Mouse (Mus musculus) forebrain, embryonic 11.5 days (tissue): ENCODE data around the gene Arhgef5. TPM values are rescaled to one million over a fixed set of nuclear protein-coding genes. Genes with fewer than 3 reads are reported as not detected.

ENCODE experiments used
- ATAC-seq: fragments of 200-750 bp; cut with Nextera tagmentation; replicated peaks from 2 replicates; pipeline ENCODE4 v1.8.0; 2017; ENCODE audit warnings: moderate TSS enrichment; ENCODE audit not compliant: low FRiP score
- DNase-seq: peaks from one replicate; pipeline ENCODE4 v3.0.0-alpha.2; 2017; ENCODE audit warnings: low spot score
- H3K27ac ChIP-seq: fragments of 300-500 bp; sonication (generic); 2 replicates; pipeline ENCODE4 v1.5.1; 2014; ENCODE audit warnings: low read depth, low read length
- H3K27me3 ChIP-seq: fragments of 300-500 bp; sonication (generic); 2 replicates; pipeline ENCODE4 v1.6.1; 2014; ENCODE audit warnings: mild to moderate bottlenecking, low read length, mixed read lengths; ENCODE audit not compliant: control insufficient read depth, insufficient read depth
- H3K36me3 ChIP-seq: fragments of 300-500 bp; sonication (generic); 2 replicates; pipeline ENCODE4 v1.6.1; 2014; ENCODE audit warnings: mild to moderate bottlenecking, low read length, moderate library complexity, mixed read lengths; ENCODE audit not compliant: control insufficient read depth, insufficient read depth
- H3K4me1 ChIP-seq: fragments of 300-500 bp; sonication (generic); replicated peaks from 2 replicates; pipeline ENCODE4 v1.6.1; 2014; ENCODE audit warnings: low read length, mixed read lengths; ENCODE audit not compliant: control insufficient read depth, insufficient read depth
- H3K4me2 ChIP-seq: fragments of 300-500 bp; sonication (generic); 2 replicates; pipeline ENCODE4 v1.6.1; 2014; ENCODE audit warnings: low read depth, mild to moderate bottlenecking, low read length, moderate library complexity, mixed read lengths; ENCODE audit not compliant: severe bottlenecking
- H3K4me3 ChIP-seq: fragments of 300-500 bp; sonication (generic); 2 replicates; pipeline ENCODE4 v1.5.1; 2014; ENCODE audit warnings: low read depth, low read length
- H3K9ac ChIP-seq: fragments of 300-500 bp; sonication (generic); 2 replicates; pipeline ENCODE4 v1.6.1; 2014; ENCODE audit warnings: low read length
- H3K9me3 ChIP-seq: fragments of 300-500 bp; sonication (generic); 2 replicates; pipeline ENCODE4 v1.6.1; 2016; ENCODE audit warnings: low read length, mixed read lengths; ENCODE audit not compliant: control insufficient read depth
- WGBS: fragments of 180-500 bp; shearing (Covaris S2); extraction: QIAGEN DNeasy Blood & Tissue Kit; methylation state at CpG from one replicate; pipeline ENCODE4 v1.1.7; 2014; 5-methylcytosine and 5-hydroxymethylcytosine counted together
- polyA plus RNA-seq: library from polyadenylated mRNA; unstranded; fragments of >200 nt; fragmentation: Nextera tagmentation; extraction: Ambion mirVana; gene quantifications from 2 replicates; pipeline ENCODE4 v1.2.1, GENCODE M21; 2014

Gene Arhgef5
- polyA plus RNA-seq, 1 experiment from 2014 or later: 2.2 TPM

DNA sequence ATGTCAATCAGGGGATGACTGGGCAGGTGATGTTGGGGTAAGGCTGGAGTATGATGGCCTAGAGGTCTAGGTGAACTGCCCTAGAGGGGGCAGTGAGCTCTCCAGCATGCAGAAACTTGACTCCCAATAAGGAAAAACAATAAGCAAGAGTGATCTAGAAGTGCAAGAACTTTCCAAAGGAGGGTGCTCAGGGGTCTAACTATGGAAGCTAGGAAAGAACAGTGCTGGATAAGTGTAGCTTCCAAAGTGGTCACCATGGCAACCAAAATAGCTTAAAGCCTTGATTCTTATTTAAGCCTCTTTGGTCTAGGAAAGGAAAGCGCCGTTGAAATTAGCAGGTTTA lies 32.1 kb downstream of the Arhgef5 start:
- no peaks in the 10 kb centered on the region for H3K9me3 ChIP-seq
- no peaks in the 10 kb centered on the region for H3K36me3 ChIP-seq
- no peaks in the 10 kb centered on the region for H3K27me3 ChIP-seq
- H3K27ac ChIP-seq: no peak overlapping the region
- ATAC-seq (peak; percentile 66), DNase-seq (no peak)
- no peaks in the 10 kb centered on the region for H3K4me1 ChIP-seq
- no peak overlapping the region for H3K9ac ChIP-seq
- H3K4me3 ChIP-seq: no peak overlapping the region
- 29% methylated on average over 2 of the region's 2 CpGs for WGBS
- H3K4me2 ChIP-seq: no peak overlapping the region

DNA sequence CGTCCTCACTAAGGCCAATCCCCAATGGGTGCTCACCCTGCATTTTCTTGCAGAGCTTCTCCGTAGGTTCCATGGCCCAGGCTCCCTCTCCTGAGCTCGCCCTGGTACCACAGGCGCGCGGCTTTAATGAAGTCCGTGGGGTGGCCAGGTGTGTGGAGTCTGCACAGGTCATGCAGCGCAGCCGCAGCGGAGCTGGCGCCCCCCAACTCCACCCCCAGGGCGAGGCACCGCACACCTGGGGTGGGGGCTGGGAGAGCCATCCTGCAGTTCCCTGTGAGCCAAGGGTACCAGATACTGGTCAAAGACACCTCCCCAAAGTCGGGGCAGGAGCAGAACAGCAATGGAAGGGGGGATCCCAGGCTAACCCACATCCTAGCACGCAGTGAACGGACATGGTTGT lies 44.1 kb downstream of the Arhgef5 start, which contains the start of gene Nobox:
TSS of gene Nobox (minus strand) at position 101 of the 400 bp plus-strand sequence.
- 63% methylated on average over 16 of the region's 16 CpGs for WGBS
- Histone ChIP-seq H3K9me3 (no peaks in the 10 kb centered on the region), H3K4me2 (no peak within 1 kb of the TSS), H3K27me3 (no peaks in the 10 kb centered on the region), H3K9ac (no peak within 1 kb of the TSS), H3K27ac (no peak within 1 kb of the TSS), H3K4me3 (no peak within 1 kb of the TSS), H3K36me3 (no peaks in the 10 kb centered on the region), H3K4me1 (0 out of 2 replicates have a peak, but pooled peaks cover 1% of the 10 kb centered on the region)
- DNase-seq (no peak), ATAC-seq (0 out of 2 replicates have a peak, but pooled peaks have one; percentile 25)

DNA sequence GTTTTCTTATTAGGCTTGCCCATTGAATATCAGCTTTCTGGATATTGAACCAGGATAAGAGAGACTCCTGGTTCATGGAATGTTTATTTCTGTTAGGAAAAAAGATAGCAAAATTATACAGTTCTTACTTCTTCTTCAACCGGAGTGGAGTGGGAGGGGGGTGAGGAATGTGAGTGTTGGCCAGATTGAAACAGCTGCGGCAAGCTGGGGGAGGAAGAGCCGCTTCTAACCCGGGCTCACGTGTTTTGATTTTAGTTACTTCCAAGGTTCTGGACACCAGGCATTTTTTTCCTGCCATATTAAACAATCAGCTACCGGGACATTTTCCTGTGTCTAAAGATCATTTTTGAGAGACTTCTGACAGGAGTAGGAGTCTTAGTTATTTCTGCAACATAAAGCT lies 44.7 kb downstream of the Arhgef5 start:
- Histone ChIP-seq H3K27me3 (no peaks in the 10 kb centered on the region), H3K4me2 (no peak overlapping the region), H3K9ac (no peak overlapping the region), H3K36me3 (no peaks in the 10 kb centered on the region), H3K4me1 (0 out of 2 replicates have a peak, but pooled peaks cover 1% of the 10 kb centered on the region), H3K4me3 (no peak overlapping the region), H3K27ac (no peak overlapping the region), H3K9me3 (no peaks in the 10 kb centered on the region)
- DNase-seq (no peak), ATAC-seq (no peak)
- WGBS: 76% methylated on average over 6 of the region's 6 CpGs

DNA sequence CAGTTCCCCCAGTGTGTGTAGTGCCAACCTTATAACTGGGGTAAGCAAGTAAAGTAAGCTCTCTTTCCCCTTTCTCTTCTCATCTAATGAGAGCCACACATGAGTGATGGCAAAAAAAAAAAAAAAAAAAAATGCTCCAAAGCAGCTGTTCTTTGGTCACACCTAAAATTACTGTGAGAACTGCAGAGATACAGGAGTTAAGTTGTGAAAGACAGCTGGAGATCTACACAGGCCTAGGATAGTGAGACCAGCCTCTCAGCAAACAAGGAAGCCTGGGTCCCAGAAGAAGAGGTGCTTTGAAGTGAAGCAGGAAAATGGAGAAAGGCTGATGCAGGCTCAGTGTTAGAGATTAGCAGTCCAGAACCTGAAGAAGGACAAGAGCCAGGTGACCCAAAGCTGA lies 47.2 kb downstream of the Arhgef5 start:
- DNase-seq (no peak), ATAC-seq (no peak)
- Histone ChIP-seq H3K4me3 (no peak overlapping the region), H3K36me3 (no peaks in the 10 kb centered on the region), H3K27ac (no peak overlapping the region), H3K9ac (no peak overlapping the region), H3K9me3 (no peaks in the 10 kb centered on the region), H3K27me3 (no peaks in the 10 kb centered on the region), H3K4me1 (0 out of 2 replicates have a peak, but pooled peaks cover 1% of the 10 kb centered on the region), H3K4me2 (no peak overlapping the region)

DNA sequence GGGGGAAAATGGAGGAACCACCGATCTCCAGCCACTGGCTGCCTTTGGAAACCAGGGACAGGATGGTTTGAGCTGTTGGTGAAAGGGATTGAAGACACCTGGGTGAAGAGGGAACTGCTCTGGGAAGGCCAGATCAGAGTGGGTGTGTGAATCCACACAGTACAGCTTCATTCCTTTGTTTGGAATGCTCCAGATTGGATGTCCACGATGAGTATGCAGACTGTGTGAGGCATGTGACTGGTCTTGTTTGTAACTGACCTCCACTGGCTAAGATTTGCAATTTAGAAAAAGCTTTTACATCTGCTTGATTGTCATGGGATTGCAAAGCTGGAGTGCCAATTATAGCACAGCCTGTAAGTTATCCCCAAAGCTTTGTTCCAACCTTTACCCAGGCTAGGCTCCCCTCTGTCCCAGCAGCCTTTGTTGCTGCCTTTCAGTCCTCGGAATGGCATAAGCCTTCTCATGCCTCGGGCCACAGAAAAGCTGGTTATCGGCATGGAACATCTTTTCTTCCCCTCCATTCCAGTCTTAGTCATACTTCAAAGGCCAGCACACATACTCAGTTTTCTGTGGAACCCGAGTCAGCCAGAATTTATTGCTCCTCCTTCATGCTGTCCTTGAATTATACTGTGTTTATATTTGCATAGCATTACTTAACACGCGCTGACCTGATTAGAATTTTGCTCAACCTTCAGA lies 47.7 kb downstream of the Arhgef5 start:
- ATAC-seq (peak; percentile 63), DNase-seq (no peak)
- Histone ChIP-seq H3K4me1 (0 out of 2 replicates have a peak, but pooled peaks cover 1% of the 10 kb centered on the region), H3K4me2 (no peak overlapping the region), H3K27me3 (no peaks in the 10 kb centered on the region), H3K9ac (no peak overlapping the region), H3K9me3 (no peaks in the 10 kb centered on the region), H3K4me3 (no peak overlapping the region), H3K27ac (no peak overlapping the region), H3K36me3 (no peaks in the 10 kb centered on the region)
- WGBS: 53% methylated on average over 8 of the region's 8 CpGs

DNA sequence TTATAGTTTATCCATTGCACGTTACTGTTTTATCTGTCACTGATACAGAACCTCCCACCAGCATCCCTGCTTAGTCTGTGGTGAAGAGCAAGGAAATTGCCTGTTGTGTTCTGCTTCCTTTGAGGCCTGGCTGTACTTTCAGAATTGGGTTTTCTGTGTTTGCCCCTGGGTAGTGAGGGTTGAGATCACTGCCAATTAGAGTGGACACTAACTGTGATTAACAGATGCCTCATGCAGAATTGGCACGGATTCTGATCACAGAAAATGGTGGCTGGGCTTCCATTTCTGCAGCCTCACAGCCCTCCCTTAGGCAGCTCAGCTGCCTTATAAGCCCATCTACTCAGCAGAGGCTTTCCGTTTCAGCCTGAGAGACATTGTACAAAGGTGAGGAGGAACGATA lies 68.1 kb downstream of the Arhgef5 start:
- no peaks in the 10 kb centered on the region for H3K4me1 ChIP-seq
- ATAC-seq (no peak), DNase-seq (no peak)
- H3K4me2 ChIP-seq: no peak overlapping the region
- no peak overlapping the region for H3K9ac ChIP-seq
- H3K4me3 ChIP-seq: no peak overlapping the region
- H3K36me3 ChIP-seq: no peaks in the 10 kb centered on the region
- no peaks in the 10 kb centered on the region for H3K27me3 ChIP-seq
- no peak overlapping the region for H3K27ac ChIP-seq
- 47% methylated on average over 4 of the region's 4 CpGs for WGBS
- H3K9me3 ChIP-seq: no peaks in the 10 kb centered on the region

DNA sequence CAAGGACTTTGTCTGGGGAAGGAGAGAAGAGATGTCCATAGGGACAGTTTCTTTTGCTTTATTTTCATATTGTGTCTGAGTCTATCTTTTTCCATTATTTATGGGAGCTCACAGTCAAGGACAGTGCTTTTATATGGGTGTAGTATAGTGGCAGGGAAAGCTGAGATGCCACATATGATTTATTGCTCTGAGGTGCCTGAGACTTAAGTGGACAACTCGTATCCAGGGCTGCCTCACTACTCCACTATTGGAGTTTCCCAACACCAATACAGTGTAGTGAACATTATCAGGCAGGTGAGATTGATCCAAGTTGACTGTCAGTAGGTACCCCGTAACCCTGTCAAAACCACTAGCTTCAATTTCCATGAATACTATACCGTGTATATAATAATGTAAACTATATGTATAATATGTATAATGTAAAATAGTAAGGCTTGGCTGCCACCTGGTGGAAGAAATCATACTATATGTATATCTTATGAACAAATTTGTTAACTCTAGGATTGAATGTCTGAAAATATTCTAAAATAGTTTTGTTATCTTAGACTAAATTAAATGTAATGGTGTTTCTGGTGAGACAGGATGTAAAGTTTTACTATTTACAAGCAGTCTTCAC lies 70.3 kb downstream of the Arhgef5 start:
- H3K4me1 ChIP-seq: no peaks in the 10 kb centered on the region
- H3K36me3 ChIP-seq: no peaks in the 10 kb centered on the region
- no peak overlapping the region for H3K4me3 ChIP-seq
- no peak overlapping the region for H3K9ac ChIP-seq
- no peak for DNase-seq
- H3K27me3 ChIP-seq: no peaks in the 10 kb centered on the region
- H3K9me3 ChIP-seq: no peaks in the 10 kb centered on the region
- H3K4me2 ChIP-seq: no peak overlapping the region
- no peak overlapping the region for H3K27ac ChIP-seq
- no peak for ATAC-seq
- WGBS: 89% methylated on average over 3 of the region's 3 CpGs

DNA sequence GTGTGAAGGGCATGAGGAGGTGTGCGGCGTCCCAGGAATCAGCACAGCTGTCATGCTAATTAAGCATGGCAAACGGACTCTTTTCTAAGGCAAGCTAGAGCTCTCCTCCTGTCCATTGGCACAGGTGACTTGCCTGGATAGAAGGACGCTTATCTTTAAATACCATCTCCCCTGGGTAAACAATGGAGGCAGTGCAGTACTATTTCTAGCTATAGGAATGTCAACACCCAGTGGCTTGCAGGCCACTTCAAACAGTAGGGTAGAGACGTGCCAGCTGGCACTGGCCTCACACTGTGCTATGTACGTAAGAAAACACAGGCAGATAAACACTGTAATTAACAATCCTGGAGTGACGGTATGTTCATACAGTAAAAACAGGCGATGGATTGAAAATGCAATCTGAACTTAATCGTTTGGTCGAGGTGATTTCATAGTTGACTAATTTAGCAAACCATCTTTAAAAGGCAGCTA lies 72.1 kb downstream of the Arhgef5 start:
- H3K4me1 ChIP-seq: no peaks in the 10 kb centered on the region
- DNase-seq (no peak), ATAC-seq (0 out of 2 replicates have a peak, but pooled peaks have one; percentile 31)
- no peaks in the 10 kb centered on the region for H3K36me3 ChIP-seq
- 56% methylated on average over 10 of the region's 10 CpGs for WGBS
- no peaks in the 10 kb centered on the region for H3K9me3 ChIP-seq
- H3K9ac ChIP-seq: no peak overlapping the region
- no peak overlapping the region for H3K27ac ChIP-seq
- H3K4me3 ChIP-seq: no peak overlapping the region
- H3K27me3 ChIP-seq: no peaks in the 10 kb centered on the region
- no peak overlapping the region for H3K4me2 ChIP-seq

DNA sequence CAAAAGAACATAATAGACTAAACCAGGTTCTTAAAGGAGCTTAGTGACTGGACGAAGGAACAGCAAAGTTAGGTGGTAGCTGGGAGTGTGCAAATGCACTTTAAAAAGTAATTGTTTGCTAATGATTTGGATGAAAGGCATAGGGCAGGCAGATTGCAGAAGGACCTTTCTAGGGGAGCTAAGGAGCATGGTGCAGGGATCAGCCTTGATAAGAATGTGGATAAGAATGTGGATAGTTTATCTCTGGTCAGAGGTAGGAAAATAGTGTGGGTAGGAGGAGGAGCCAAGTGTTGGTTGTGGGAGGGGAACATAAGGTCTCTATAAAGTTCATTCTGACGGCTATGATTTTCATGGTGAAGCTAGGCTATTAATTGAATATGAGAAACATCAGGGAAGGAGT lies 73.4 kb downstream of the Arhgef5 start:
- H3K36me3 ChIP-seq: no peaks in the 10 kb centered on the region
- H3K4me2 ChIP-seq: no peak overlapping the region
- ATAC-seq: no peak
- WGBS: 76% methylated on average over 2 of the region's 2 CpGs
- DNase-seq: no peak
- H3K4me3 ChIP-seq: no peak overlapping the region
- H3K9ac ChIP-seq: no peak overlapping the region
- no peaks in the 10 kb centered on the region for H3K4me1 ChIP-seq
- H3K27me3 ChIP-seq: no peaks in the 10 kb centered on the region
- H3K9me3 ChIP-seq: no peaks in the 10 kb centered on the region
- H3K27ac ChIP-seq: no peak overlapping the region
